Mouse (Mus musculus) midbrain, embryonic 14.5 days (tissue): ENCODE measurements at regions not wholly inside any gene's neighbourhood (a gene's known extent, or its start where the extent isn't known, plus 50 kb on each side); places are given as distances from the start of the nearest gene placed in this dataset.
"Not testable (repeated sequence)": the region's sequence is repeated elsewhere in the genome, so short reads cannot be mapped to it uniquely, and the experiment has no call there.

Experiments used
- ATAC-seq: fragments of 200-750 bp; cut with Nextera tagmentation; 2 replicates; pipeline ENCODE4 v1.8.0; 2017; ENCODE audit warnings: moderate number of reproducible peaks, moderate library complexity; ENCODE audit not compliant: low FRiP score, low TSS enrichment
- DNase-seq: peaks from one replicate; pipeline ENCODE4 v3.0.0-alpha.2; 2015
- H3K27ac ChIP-seq: fragments of 300-500 bp; sonication (generic); replicated peaks from 2 replicates; pipeline ENCODE4 v1.5.1; 2014; ENCODE audit warnings: mild to moderate bottlenecking, low read depth, low read length, moderate library complexity
- H3K27me3 ChIP-seq: fragments of 300-500 bp; sonication (generic); 2 replicates; pipeline ENCODE4 v1.6.1; 2014; ENCODE audit warnings: low read length, control low read depth, mixed read lengths; ENCODE audit not compliant: control insufficient read depth, insufficient read depth
- H3K36me3 ChIP-seq: fragments of 300-500 bp; sonication (generic); 2 replicates; pipeline ENCODE4 v1.6.1; 2014; ENCODE audit warnings: low read length, control low read depth; ENCODE audit not compliant: control insufficient read depth, insufficient read depth
- H3K4me1 ChIP-seq: fragments of 300-500 bp; sonication (generic); 2 replicates; pipeline ENCODE4 v1.6.1; 2014; ENCODE audit warnings: mild to moderate bottlenecking, antibody characterized with exemption, low read length, control low read depth; ENCODE audit not compliant: control insufficient read depth, insufficient read depth
- H3K4me2 ChIP-seq: fragments of 300-500 bp; sonication (generic); 2 replicates; pipeline ENCODE4 v1.6.1; 2014; ENCODE audit warnings: mild to moderate bottlenecking, low read length, moderate library complexity
- H3K4me3 ChIP-seq: fragments of 300-500 bp; sonication (generic); replicated peaks from 2 replicates; pipeline ENCODE4 v1.5.1; 2014; ENCODE audit warnings: low read depth, low read length
- H3K9ac ChIP-seq: fragments of 300-500 bp; sonication (generic); replicated peaks from 2 replicates; pipeline ENCODE4 v1.6.1; 2014; ENCODE audit warnings: mild to moderate bottlenecking, low read length, moderate library complexity
- H3K9me3 ChIP-seq: fragments of 300-500 bp; sonication (generic); 2 replicates; pipeline ENCODE4 v1.6.1; 2016; ENCODE audit warnings: low read length, control low read depth, mixed read lengths; ENCODE audit not compliant: control insufficient read depth
- WGBS: fragments of 180-500 bp; shearing (Covaris S2); extraction: QIAGEN DNeasy Blood & Tissue Kit; methylation state at CpG from one replicate; pipeline ENCODE4 v1.1.7; 2014; 5-methylcytosine and 5-hydroxymethylcytosine counted together

DNA sequence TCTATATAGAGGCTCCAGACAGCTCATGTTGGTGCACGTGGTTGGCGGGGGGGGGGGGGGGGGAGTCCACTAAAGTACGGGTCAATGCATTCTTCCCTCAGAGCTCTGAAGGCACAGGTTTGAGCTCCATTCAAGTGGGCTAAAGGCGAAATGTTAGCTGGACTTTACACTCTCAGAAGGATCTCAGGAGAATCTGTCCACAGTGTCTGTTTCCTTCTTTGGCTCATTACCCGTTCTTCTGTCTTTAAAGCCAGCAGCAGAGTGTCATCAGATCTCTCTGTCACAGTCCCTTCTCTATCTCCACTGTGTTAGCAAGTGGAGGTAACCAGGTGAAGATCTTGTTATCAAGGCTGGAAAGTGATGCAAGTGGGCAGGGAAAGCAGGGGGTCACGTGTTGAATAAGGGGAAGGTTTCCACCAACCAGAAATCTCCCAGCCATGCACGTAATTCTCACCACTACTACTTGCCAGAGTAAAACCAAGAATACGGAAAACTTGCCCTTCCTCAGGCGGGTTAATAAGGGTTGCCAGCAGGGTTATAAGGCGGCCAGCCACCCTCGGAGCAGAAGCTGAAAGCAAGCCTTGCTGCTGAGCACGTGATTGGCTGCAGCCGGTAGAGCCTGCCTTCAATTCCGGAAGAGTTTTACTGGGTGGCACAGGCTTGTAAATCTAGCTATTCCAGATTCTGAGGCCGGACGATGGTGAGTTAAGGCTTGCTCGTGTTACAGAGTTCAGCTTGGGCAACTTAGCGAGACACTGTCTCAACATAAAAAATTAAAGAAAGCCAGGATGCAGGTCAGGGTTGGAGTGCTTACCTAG, 70.2 kb upstream of the Acpp start:
- ATAC-seq: no peak
- peak; percentile 21 for DNase-seq

DNA sequence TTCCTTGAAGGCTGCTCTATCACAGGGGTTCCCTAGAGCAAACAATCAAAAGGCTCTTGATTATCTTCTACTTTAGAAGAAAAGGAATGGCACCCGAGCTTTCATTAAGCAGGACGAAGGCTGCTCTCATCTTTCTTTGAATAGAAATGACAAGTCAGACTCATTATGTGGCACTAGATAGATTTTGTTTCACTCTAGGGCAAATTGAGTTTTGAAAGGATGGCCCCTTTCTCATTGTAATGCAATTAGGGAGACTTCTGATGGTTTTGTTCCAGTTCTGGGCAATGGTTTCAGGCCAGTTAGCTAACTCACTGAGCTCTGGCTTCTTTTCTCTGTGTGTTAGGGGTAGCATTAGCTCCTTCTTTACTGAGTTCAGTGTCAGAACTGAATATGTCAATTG, 69.5 kb upstream of the Acpp start:
- peak; percentile 8 for DNase-seq
- Histone ChIP-seq H3K27ac (no peak overlapping the region), H3K4me2 (no peak overlapping the region), H3K9ac (no peak overlapping the region), H3K9me3 (no peaks in the 10 kb centered on the region), H3K27me3 (no peaks in the 10 kb centered on the region), H3K4me1 (peaks cover 10% of the 10 kb centered on the region), H3K36me3 (no peaks in the 10 kb centered on the region), H3K4me3 (no peak overlapping the region)
- ATAC-seq: no peak
- 41% methylated on average over 2 of the region's 2 CpGs for WGBS

More for the DNA sequence above, 70.2 kb upstream of the Acpp start:
- H3K4me3 ChIP-seq: peak overlapping the region; percentile 32; the same call in 1 of the 2 replicates
- peaks cover 10% of the 10 kb centered on the region for H3K4me1 ChIP-seq
- no peaks in the 10 kb centered on the region for H3K9me3 ChIP-seq
- H3K4me2 ChIP-seq: peak overlapping the region; percentile 59
- H3K27me3 ChIP-seq: no peaks in the 10 kb centered on the region
- no peak overlapping the region for H3K9ac ChIP-seq
- H3K27ac ChIP-seq: no peak overlapping the region
- H3K36me3 ChIP-seq: no peaks in the 10 kb centered on the region
- 24% methylated on average over 18 of the region's 18 CpGs for WGBS

DNA sequence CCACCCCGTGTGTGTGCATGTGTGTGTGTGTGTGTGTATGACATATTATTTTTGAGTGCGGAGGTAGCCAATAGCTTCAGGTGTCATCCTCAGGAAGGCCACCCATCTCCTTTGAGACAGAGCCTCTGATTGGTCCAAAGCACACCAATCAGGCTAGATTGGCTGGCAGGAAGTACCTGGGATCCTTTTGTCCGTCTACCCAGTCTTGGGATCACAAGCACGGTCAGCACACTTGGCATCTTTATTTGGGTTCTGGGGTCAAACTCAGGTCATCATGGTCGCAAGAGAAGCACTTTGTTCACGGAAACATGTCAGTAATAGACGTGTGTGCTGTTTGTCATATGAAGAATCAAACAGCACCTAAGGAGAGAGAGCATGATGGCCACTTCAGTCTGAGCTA, 68.9 kb upstream of the Acpp start:
- 78% methylated on average over 7 of the region's 7 CpGs for WGBS
- no peak overlapping the region for H3K4me2 ChIP-seq
- DNase-seq (no peak), ATAC-seq (no peak)
- peaks cover 10% of the 10 kb centered on the region for H3K4me1 ChIP-seq
- H3K9ac ChIP-seq: no peak overlapping the region
- no peaks in the 10 kb centered on the region for H3K9me3 ChIP-seq
- H3K4me3 ChIP-seq: no peak overlapping the region
- no peaks in the 10 kb centered on the region for H3K36me3 ChIP-seq
- H3K27me3 ChIP-seq: no peaks in the 10 kb centered on the region
- H3K27ac ChIP-seq: no peak overlapping the region

DNA sequence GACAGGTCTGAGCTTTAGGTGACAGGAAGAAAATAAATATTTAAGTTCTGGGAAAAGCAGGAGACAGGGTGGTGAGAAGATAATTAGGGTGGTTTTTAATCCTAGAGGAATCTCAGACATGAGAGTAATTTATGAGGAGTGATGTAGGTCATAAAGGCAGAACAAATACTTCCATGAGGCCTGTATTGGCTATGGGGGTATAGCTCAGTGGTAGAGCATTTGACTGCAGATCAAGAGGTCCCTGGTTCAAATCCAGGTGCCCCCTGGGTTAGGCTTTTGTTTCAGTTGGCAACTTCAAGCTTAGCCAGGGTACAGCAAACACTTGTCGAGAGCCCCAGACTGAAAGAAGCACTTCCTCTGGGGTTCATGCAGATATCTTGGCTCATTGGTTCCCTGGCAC, 66.3 kb upstream of the Acpp start:
- 41% methylated on average over 1 of the region's 1 CpGs for WGBS

DNA sequence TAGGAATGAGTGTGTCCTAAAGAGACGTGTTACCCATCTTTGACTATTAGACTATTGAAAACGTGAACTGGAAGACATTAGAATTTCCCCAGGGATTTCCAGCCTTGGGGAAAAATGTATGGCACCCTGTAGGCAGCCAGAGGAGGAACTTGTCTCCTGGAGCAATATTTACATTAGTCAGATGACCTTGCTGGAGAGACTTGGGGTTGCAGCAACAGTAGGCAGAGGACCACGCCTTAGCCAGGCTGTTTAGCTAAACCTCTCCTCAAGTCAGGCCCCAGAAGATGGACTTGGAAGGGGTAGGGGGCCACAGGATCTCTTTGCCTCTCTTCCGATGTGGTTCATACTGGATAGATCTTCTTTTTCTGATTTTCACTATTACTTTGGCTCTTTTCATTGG, 64.1 kb upstream of the Acpp start:
- DNase-seq (no peak), ATAC-seq (no peak)
- H3K27ac ChIP-seq: no peak overlapping the region
- no peak overlapping the region for H3K4me3 ChIP-seq
- H3K4me2 ChIP-seq: no peak overlapping the region
- WGBS: 86% methylated on average over 4 of the region's 4 CpGs
- no peaks in the 10 kb centered on the region for H3K9me3 ChIP-seq
- H3K36me3 ChIP-seq: no peaks in the 10 kb centered on the region
- H3K27me3 ChIP-seq: no peaks in the 10 kb centered on the region
- H3K4me1 ChIP-seq: no peaks in the 10 kb centered on the region
- no peak overlapping the region for H3K9ac ChIP-seq

More for the DNA sequence above, 66.3 kb upstream of the Acpp start:
- H3K4me3 ChIP-seq: no peak overlapping the region
- H3K9me3 ChIP-seq: no peaks in the 10 kb centered on the region
- H3K9ac ChIP-seq: no peak overlapping the region
- no peak overlapping the region for H3K4me2 ChIP-seq
- H3K4me1 ChIP-seq: peaks cover 5% of the 10 kb centered on the region; the same call in 1 of the 2 replicates
- no peak overlapping the region for H3K27ac ChIP-seq
- ATAC-seq (no peak), DNase-seq (no peak)
- no peaks in the 10 kb centered on the region for H3K27me3 ChIP-seq
- H3K36me3 ChIP-seq: no peaks in the 10 kb centered on the region

DNA sequence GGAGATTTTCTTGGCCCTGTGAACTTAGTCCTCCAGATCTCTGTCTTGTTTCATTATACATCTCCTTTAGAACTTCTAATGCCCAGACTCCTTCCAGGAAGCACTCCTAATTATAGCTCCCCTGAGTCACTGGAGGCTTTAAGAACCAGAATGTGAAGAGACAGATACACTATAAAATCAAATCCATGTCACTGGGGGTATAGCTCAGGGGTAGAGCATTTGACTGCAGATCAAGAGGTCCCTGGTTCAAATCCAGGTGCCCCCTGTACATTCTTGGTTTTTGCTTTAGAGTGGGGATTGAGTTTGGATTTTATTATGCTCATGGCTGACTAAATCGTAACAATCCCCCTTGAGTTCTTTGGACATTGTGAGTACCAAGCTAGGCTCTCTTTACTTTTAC, 62.4 kb upstream of the Acpp start:
- H3K4me1 ChIP-seq: no peaks in the 10 kb centered on the region
- no peaks in the 10 kb centered on the region for H3K27me3 ChIP-seq
- ATAC-seq: no peak
- H3K27ac ChIP-seq: no peak overlapping the region
- no peak overlapping the region for H3K4me3 ChIP-seq
- no peak for DNase-seq
- H3K36me3 ChIP-seq: no peaks in the 10 kb centered on the region
- 86% methylated on average over 1 of the region's 1 CpGs for WGBS
- H3K9me3 ChIP-seq: no peaks in the 10 kb centered on the region
- no peak overlapping the region for H3K4me2 ChIP-seq
- H3K9ac ChIP-seq: no peak overlapping the region

DNA sequence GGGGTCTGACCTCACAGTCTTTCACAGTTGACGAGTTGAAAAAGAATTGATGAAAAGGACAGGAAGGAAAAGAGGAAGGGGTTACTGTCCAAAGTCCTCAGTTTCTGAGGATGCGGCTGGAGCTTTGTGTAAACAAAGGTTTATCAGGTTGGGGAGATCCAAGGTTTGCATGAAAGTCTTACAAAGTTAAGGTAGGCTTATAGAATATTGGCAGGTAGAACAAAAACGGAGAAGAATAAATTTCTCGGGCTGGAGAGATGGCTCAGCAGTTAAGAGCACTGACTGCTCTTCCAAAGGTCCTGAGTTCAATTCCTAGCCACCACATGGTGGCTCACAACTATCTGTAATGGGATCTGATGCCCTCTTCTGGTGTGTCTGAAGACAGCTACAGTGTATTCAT, 60.9 kb upstream of the Acpp start:
- H3K27me3 ChIP-seq, H3K36me3 ChIP-seq, H3K9ac ChIP-seq, H3K4me2 ChIP-seq, H3K27ac ChIP-seq, ATAC-seq, H3K9me3 ChIP-seq, H3K4me1 ChIP-seq, H3K4me3 ChIP-seq, DNase-seq: not testable (repeated sequence)
- 79% methylated on average over 4 of the region's 4 CpGs for WGBS

DNA sequence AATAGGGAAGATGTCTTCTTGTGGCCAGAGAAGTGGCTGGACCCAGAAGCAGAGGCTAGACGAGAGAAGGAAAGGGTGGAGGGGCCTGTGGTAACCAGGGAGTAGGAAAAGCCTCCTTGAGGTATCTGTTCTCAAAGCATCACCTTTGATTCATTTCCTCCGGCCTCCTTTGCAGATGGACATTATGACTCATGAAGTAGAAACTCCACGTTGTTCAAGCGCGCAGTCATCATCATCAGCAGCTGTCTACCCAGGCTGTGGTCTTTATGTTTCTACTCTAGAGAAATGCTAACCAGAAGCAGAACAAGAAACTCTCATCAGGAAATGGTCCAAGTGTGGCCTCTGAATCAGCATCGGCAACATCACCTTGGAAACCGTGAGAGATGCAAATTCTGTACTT, 50.3 kb upstream of the Acpp start:
- DNase-seq (no peak), ATAC-seq (no peak)
- Histone ChIP-seq H3K9ac (no peak overlapping the region), H3K36me3 (no peaks in the 10 kb centered on the region), H3K4me1 (no peaks in the 10 kb centered on the region), H3K4me2 (no peak overlapping the region), H3K27me3 (no peaks in the 10 kb centered on the region), H3K27ac (no peak overlapping the region), H3K9me3 (no peaks in the 10 kb centered on the region), H3K4me3 (no peak overlapping the region)
- 91% methylated on average over 7 of the region's 7 CpGs for WGBS
